Mouse (Mus musculus) subcutaneous adipose tissue, adult 2 months (tissue): ENCODE measurements around the gene Anp32b. TPM values are rescaled to one million over a fixed set of nuclear protein-coding genes. Genes with fewer than 3 reads are reported as not detected.

ENCODE experiments used
- polyA plus RNA-seq: library from polyadenylated mRNA; depleted of rRNA; stranded (reverse); fragments of >200 nt; gene quantifications from 2 replicates; pipeline ENCODE4 v1.2.3, GENCODE M21; 2012; ENCODE audit warnings: low replicate concordance; rRNA removed

Gene Anp32b
- polyA plus RNA-seq, result 4.2 and 22.5 TPM in 2 replicates

GRCm38 (mm10) chr4:46450519-46451131, at the start of gene Anp32b:
Gene Anp32b, plus strand, starts transcription at chr4:46450902.

GRCm38 (mm10) chr4:46413406-46413805, 37.3 kb upstream of the Anp32b start, which contains the start of gene Hemgn:
Gene Hemgn, minus strand, starts transcription at chr4:46413506.

GRCm38 (mm10) chr4:46489028-46489925, 38.6 kb downstream of the Anp32b start, which contains the start of gene Nans:
Gene Nans, plus strand, starts transcription at chr4:46489248.

Other genes starting within 250 kb of the Anp32b start
- not detected in 2 replicates for gene Foxe1, start 107.3 kb upstream of the Anp32b start, polyA plus RNA-seq
- 3.9 and 8.4 TPM in 2 replicates for gene Trmo, start 61.5 kb upstream of the Anp32b start, polyA plus RNA-seq
- not detected in 2 replicates for gene Hemgn, start 37.4 kb upstream of the Anp32b start, polyA plus RNA-seq
- 23.7 and 33.6 TPM in 2 replicates for gene Nans, start 38.3 kb downstream of the Anp32b start, polyA plus RNA-seq
- gene Trim14, start 85.2 kb downstream of the Anp32b start, polyA plus RNA-seq, result 14.2 and 19.4 TPM in 2 replicates
- gene Coro2a, start 151.3 kb downstream of the Anp32b start, polyA plus RNA-seq, result 3.6 and 27.2 TPM in 2 replicates
- gene Tbc1d2, start 199.3 kb downstream of the Anp32b start, polyA plus RNA-seq, result 8.8 and 14.1 TPM in 2 replicates